Mouse (Mus musculus): ENCODE measurements around the gene Gtf2f2.
A peak's percentile ranks its signal among the peaks of the same experiment; 100 is the strongest.
"Not testable (repeated sequence)": the region's sequence is repeated elsewhere in the genome, so short reads cannot be mapped to it uniquely, and the experiment has no call there.

The Gtf2f2 gene

GRCm38 (mm10) chr14:75923314-75924052, 87.2 kb downstream of the Gtf2f2 start:
- no peak for DNase-seq (ENCODE audit: low read depth, low spot score)

GRCm38 (mm10) chr14:75912665-75913064, 98.0 kb downstream of the Gtf2f2 start:
- no peak for DNase-seq (ENCODE audit: low read depth, low spot score)

DNA sequence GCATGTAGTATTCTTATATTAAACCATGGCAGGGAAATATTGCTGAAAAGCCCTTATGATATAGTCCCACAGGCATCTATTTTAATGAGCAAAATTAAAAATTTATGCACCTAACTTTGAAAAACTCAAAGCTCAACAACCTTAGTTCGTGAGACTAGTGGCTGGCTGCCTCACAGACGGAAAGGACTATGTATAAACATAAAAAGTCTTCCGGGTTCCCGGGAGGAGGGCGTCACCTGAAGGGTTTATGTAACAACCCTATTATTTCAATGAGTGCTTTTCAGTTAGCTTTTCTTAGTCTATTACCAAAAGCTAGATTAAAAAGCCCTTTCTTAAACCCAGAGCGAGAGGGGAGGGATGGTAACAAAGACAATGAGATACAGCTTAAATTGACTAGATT, 98.7 kb downstream of the Gtf2f2 start:
- DNase-seq (ENCODE audit: low read depth, low spot score): no peak

DNA sequence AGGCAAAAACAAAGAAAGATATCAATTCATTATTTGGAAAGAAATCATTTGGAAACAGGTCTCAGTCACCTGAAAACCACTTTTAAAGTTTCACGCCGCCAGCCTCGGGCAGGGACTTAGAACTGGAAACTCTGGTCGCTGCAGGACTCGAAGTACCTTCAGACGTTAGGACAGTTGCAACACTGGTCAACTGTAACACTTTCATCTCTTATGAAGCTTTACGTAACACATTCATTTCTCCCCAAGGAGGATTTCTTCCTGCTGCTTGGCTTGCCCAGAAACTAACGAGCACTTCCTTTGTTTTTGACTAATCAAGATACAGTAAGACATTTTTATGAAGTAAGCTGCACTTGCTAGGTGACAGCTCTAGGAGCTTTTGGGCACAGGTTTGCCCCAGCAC, 103.7 kb downstream of the Gtf2f2 start:
- DNase-seq (ENCODE audit: low read depth, low spot score): no peak

GRCm38 (mm10) chr14:75904972-75905371, 105.7 kb downstream of the Gtf2f2 start:
- DNase-seq (ENCODE audit: low read depth, low spot score): no peak

- no peak for DNase-seq (ENCODE audit: low read depth, low spot score)
Measured at GRCm38 (mm10) chr14:75903131-75903530, 107.5 kb downstream of the Gtf2f2 start.

DNA sequence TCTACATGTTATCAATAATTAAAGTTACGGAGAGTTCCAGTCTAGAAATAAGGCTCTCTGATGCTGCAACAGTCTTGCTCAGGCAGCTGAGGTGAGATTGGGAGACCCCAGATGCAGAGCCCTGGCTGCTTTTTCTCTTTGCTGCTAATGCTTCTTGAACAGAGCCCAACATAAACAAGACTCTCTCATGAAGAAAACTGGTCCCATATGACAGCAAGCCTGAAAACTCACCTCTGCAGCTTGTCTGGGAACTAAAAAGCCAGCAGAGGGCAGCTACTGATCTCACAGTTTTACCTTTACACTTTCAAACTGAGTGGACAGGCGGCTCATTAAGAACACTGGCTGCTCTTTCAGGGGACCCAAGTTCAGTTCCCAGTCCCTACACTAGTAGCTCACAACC, 108.7 kb downstream of the Gtf2f2 start:
- no peak for DNase-seq (ENCODE audit: low read depth, low spot score)

DNA sequence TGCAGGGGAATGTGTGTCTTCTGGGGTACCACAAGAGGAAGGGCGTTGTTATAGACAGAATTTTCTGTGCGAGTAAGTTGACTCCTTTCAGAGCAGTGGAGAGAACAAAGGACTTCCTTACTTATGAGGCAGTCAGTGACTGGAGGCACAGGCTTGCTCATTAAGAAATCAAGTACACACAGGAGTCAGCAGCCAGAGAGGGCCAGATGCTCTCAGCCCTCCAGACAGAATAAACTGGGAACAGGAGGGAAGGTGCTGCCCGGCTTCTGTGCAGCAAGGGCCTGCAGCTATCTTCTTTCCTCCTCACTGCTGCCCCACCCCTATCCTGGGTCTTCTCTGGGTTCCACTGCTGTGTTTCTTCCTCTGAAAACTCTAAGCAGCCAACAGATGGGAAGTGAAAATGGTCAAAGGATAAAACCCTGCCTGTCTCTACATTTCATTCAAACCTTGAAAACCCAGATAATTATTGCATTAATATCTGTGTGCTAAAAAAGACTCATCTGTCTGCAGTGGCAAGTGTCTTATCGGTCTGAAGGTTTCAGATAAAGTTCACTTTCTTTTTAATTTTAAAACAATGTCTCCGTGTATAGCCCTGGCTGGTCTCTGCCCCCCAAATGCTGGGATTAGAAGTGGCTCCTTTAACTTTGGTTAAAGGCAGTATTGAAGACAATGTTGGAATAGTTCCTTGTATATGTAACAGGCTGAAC, 109.7 kb downstream of the Gtf2f2 start:
- DNase-seq (ENCODE audit: low read depth, low spot score): no peak

DNA sequence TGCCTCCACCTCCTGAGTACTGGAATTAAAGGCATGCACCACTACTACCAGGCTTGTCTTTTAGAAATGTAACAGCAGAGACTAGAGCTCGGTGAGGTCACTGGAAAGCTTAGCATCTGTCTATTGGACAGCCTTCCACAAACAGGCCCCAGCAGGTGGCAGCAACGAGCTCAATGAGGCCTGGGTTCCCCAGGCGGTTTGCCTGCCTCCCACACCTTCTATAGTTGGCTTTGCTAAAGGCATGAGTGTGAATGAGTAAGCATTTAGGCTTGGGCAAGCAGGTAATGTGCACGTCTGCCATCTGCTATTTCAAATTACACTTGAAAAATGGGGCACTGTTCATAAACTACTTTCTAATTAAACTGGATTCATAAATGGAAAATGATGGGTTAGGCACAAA, 111.1 kb downstream of the Gtf2f2 start:
- peak; percentile 73 for DNase-seq (ENCODE audit: low read depth, low spot score)

DNA sequence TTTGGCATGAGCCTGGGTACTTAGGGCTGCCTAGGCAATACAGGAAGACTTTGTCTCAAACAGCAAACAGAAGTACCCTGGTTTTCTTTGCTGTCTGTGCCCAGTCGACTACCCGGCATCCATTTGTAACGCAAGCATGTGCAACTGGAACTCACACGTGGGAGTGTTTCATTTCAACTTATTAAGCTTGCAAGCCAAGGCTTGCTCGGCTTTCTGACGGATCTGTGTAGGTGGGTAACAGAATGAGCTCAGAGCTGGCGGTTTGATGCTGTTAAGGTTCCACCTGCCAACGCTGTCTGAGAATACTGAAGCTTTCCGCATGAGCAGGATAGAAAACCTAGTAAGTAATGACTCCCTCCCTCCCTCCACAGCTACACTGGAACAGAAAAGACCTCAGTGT, 118.5 kb downstream of the Gtf2f2 start:
- peak; percentile 29 for DNase-seq (ENCODE audit: low read depth, low spot score)

GRCm38 (mm10) chr14:75883873-75884272, 126.8 kb downstream of the Gtf2f2 start:
- no peak for DNase-seq (ENCODE audit: low read depth, low spot score)

GRCm38 (mm10) chr14:75883330-75883729, 127.3 kb downstream of the Gtf2f2 start:
- DNase-seq (ENCODE audit: low read depth, low spot score): no peak

- DNase-seq (ENCODE audit: low read depth, low spot score): no peak
Measured at GRCm38 (mm10) chr14:75881856-75882255, 128.8 kb downstream of the Gtf2f2 start.

DNA sequence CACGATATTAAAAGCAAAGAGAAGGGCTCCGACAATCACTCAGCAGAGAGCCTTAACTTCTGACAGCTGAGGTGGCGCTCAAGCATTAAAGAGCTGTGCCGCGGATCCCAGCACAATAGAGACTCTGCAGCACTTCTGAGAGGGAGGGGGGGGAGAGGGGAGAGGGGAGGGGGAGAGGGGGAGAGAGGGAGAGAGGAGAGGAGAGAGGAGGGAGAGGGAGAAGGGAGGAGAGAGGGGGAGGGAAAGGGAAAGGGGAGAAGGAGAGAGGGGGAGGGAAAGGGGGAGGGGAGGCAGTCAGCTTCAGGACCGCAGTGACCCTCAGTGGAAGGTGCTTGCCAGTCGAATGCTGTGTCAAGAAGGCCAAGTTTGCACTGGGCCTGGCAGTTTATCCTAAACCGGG, 131.7 kb downstream of the Gtf2f2 start:
- DNase-seq (ENCODE audit: low read depth, low spot score): no peak

GRCm38 (mm10) chr14:75877297-75877696, 133.4 kb downstream of the Gtf2f2 start:
- DNase-seq (ENCODE audit: low read depth, low spot score): peak; percentile 8

DNA sequence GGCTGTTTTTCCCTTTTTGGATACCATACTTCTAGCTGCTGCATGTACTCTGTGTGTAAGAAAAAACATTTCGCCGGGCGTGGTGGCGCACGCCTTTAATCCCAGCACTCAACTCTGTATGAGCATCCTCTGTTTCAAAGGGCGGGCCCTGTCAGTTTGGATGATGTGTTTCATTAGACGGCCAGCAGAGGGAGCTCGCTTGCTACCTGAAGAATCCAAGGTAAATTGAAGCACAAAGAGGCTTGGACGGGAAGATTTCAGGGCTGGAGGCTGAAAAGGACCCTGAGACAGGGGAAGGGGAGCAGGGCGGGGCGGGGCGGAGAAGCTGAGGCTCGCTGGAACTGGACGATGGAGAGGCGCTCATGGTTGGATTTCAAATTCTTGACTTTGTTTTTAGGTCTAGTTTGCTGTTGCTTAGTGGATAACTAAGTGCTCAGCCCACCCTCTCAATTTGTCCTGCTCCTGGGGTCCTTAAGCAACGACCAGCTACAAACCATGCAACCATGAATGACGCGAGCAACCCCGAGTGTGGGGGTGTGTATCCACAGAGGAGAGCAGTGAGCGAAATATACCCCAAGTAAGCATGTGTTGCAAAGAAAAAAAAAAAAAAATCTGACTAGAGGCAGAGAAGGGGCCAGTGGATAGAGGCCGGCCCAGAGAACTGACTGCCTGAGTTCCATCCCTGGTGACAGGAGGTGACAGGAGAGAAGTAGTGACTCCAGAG, 134.2 kb downstream of the Gtf2f2 start:
- peak; percentile 69 for DNase-seq (ENCODE audit: low read depth, low spot score)

- no peak for DNase-seq (ENCODE audit: low read depth, low spot score)
Measured at GRCm38 (mm10) chr14:75873612-75874011, 137.1 kb downstream of the Gtf2f2 start.

GRCm38 (mm10) chr14:75871750-75872149, 138.9 kb downstream of the Gtf2f2 start:
- no peak for DNase-seq (ENCODE audit: low read depth, low spot score)

DNA sequence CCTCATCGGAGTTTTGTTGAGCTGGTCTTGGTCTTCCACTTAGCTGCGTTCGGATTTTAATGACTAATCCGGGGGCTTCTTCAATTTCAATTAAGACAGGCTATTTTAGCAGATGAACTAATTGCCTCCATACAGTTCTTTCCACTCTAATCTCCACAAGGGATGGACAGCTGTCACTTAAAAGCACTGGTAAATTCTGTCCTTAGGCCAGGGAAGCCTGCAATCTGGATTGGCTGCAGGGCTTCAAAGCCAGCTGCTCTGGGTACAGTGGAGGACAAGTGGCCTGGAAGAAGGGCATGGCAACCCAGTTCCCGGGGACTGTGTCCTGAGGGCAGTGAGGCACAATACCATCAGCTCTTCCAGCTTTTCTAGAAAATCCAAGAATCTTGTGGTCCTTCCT, 139.6 kb downstream of the Gtf2f2 start:
- no peak for DNase-seq (ENCODE audit: low read depth, low spot score)

DNA sequence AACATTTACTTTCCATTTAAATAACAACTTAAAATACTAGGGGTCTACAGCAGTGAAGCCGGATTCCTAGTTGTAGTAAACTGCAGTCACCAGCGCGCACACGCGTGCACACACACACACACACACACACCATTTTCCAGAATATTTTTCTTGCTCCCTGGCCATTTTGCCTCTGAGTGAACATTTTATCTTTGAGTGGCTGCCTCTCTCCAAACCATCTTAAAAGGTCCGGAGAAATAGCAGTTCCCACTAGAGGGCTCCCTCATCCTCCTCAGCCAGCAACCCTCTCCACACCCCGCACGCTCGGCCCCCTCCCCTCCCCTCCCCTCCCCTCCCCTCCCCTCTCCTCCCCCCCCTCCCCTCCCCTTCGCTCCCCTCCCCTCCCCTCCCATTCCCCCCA, 140.0 kb downstream of the Gtf2f2 start:
- peak; percentile 47 for DNase-seq (ENCODE audit: low read depth, low spot score)

GRCm38 (mm10) chr14:75869769-75870363, 140.8 kb downstream of the Gtf2f2 start:
- no peak for DNase-seq (ENCODE audit: low read depth, low spot score)

DNA sequence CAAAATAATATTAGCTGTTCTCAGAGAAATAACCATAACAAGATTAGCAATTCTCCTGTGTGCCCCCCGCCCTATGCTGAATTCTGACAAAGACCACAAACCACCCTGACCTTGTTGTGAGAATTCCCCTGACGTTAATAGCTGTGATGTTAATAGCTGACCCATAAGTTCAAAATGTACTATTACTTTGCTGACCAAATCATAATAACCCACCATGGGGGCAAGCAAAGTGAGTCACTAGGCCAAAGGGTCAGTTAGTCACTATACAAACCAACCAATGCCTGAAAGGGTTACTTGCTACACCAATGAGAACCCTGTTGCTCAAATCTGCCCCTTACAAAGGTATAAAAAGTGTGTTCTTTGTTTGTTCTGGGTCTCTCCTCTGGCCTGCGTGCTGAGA, 142.6 kb downstream of the Gtf2f2 start:
- DNase-seq (ENCODE audit: low read depth, low spot score): not testable (repeated sequence)

Data from CD4-positive helper T cell, adult 2 months (primary cell).